Mouse (Mus musculus) adrenal gland, postnatal 36 days (tissue): ENCODE results near the gene Rtl10. TPM values are rescaled to one million over a fixed set of nuclear protein-coding genes. Genes with fewer than 3 reads are reported as not detected.

Experiments used
- DNase-seq, 2 experiments: peaks; one replicate each; pipeline ENCODE4 v3.0.0; 2021; ENCODE audit warnings: mixed read lengths in 1 of 2
- long read RNA-seq, 2 experiments: library from polyadenylated mRNA; stranded (forward); transcript quantifications; one replicate each; pipeline ENCODE4 v2.0.0; 2021; ENCODE audit warnings: borderline sequencing depth in 2 of 2
- total RNA-seq, 2 experiments: library from RNA; stranded (reverse); gene quantifications; 2 replicates each; pipeline ENCODE4 v1.2.3; 2021

Gene Rtl10
- total RNA-seq: 1 to 10 TPM; 4.4 to 5.6 TPM
- long read RNA-seq, experiment 1: 0 reads
- long read RNA-seq, experiment 2, partial matches to known transcripts: 0 of 1 reads
- long read RNA-seq, experiment 2, other reads (novel, unspliced or antisense): 0 of 1 reads

GRCm38 (mm10) chr16:18498558-18498990 lies at the start of gene Rtl10, which contains the start of gene Gnb1l:
TSS of gene Rtl10 (plus strand) at chr16:18498901.
TSS of gene Gnb1l (plus strand) at chr16:18498713.
- peak; percentile 98 for DNase-seq

- DNase-seq: no peak
Measured at GRCm38 (mm10) chr16:18449005-18449404, 49.7 kb upstream of the Rtl10 start.

GRCm38 (mm10) chr16:18451486-18452181 lies 47.1 kb upstream of the Rtl10 start:
- peak; percentile 39 to 66 for DNase-seq

GRCm38 (mm10) chr16:18452361-18452862 lies 46.3 kb upstream of the Rtl10 start:
- DNase-seq: no peak

GRCm38 (mm10) chr16:18453846-18454245 lies 44.9 kb upstream of the Rtl10 start:
- peak in 1 of 2 experiments; percentile 14 for DNase-seq

- no peak for DNase-seq
Measured at GRCm38 (mm10) chr16:18455407-18455806, 43.3 kb upstream of the Rtl10 start.

- no peak for DNase-seq
Measured at GRCm38 (mm10) chr16:18458661-18459060, 40.0 kb upstream of the Rtl10 start.

GRCm38 (mm10) chr16:18459335-18459954 lies 39.3 kb upstream of the Rtl10 start:
- DNase-seq: peak; percentile 51 to 56

- peak; percentile 18 to 20 for DNase-seq
Measured at GRCm38 (mm10) chr16:18459955-18460370, 38.7 kb upstream of the Rtl10 start.

GRCm38 (mm10) chr16:18460826-18461225 lies 37.9 kb upstream of the Rtl10 start:
- no peak for DNase-seq

GRCm38 (mm10) chr16:18462031-18462430 lies 36.7 kb upstream of the Rtl10 start:
- DNase-seq: no peak

GRCm38 (mm10) chr16:18462598-18462997 lies 36.1 kb upstream of the Rtl10 start:
- no peak for DNase-seq

- no peak for DNase-seq
Measured at GRCm38 (mm10) chr16:18464271-18464670, 34.4 kb upstream of the Rtl10 start.

- DNase-seq: no peak
Measured at GRCm38 (mm10) chr16:18470829-18471228, 27.9 kb upstream of the Rtl10 start.

GRCm38 (mm10) chr16:18471381-18471955 lies 27.2 kb upstream of the Rtl10 start:
- DNase-seq: no peak

GRCm38 (mm10) chr16:18471976-18472375 lies 26.7 kb upstream of the Rtl10 start:
- DNase-seq: no peak

- no peak for DNase-seq
Measured at GRCm38 (mm10) chr16:18472416-18472815, 26.3 kb upstream of the Rtl10 start.

- no peak for DNase-seq
Measured at GRCm38 (mm10) chr16:18472976-18473375, 25.7 kb upstream of the Rtl10 start.

GRCm38 (mm10) chr16:18474021-18474420 lies 24.7 kb upstream of the Rtl10 start:
- no peak for DNase-seq

GRCm38 (mm10) chr16:18477996-18478395 lies 20.7 kb upstream of the Rtl10 start:
- DNase-seq: no peak

GRCm38 (mm10) chr16:18479667-18480066 lies 19.0 kb upstream of the Rtl10 start:
- DNase-seq: no peak

- DNase-seq: peak; percentile 29 to 36
Measured at GRCm38 (mm10) chr16:18480933-18481485, 17.7 kb upstream of the Rtl10 start.
